Comparison of ENCODE assay signal across 8 mouse cellular contexts in the genomic region with DNA sequence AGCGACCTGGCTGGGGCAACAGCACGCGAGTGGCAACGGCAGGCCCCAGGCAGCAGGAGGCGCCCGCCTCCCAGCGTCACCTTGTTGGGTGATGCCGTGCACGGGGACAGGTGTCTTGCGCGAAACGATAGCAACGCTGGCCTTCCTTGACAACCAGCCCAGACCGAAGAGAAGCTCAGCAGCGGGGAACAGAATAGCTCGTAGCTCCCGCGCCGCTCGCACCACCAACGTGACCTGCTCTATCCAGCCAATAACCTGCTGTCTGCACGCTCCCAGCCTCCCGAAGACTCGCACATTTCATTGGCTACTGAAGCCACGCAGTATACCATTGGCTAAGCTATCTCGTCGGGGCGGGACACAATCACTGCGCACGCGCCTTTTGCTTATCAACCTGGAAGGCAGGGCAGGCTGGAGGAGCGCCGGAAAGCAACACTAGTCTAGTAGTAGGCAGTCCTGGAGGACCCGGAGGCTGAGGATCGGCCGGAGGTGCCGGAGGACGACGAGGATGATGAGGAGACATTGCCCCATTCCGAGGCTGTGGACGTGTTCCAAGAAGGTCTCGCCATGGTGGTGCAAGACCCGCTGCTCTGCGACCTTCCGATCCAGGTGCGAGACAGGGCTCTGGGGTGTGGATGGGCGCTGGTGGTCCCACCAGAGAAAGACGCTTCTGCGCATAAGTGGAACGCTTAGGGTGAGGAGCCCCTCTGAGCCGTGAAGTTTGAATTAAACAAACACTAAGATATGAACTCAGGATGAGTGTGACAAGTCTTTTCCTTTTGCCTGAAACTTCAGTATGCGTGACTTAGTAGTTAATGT. TPM values are rescaled to one million over a fixed set of nuclear protein-coding genes. Genes with fewer than 3 reads are reported as not detected.
DNase-seq lines count a peak whose midpoint lies in the region; ATAC-seq lines count a peak whose summit lies in the region.

A gene (plus strand): TSS at position 358 of the 816 bp plus-strand sequence.

- peak within 1 kb of the TSS; percentile 79 for H3K4me2 ChIP-seq in heart, embryonic 14.5 days (ENCODE audit: low read length)
- H3K4me2 ChIP-seq in liver, embryonic 13.5 days = peak within 1 kb of the TSS; percentile 89
- peak within 1 kb of the TSS; percentile 86 for H3K4me2 ChIP-seq in stomach, embryonic 16.5 days (ENCODE audit: low read depth, low read length)

- no peak within 1 kb of the TSS for H3K27ac ChIP-seq in brown adipose tissue, adult 24 weeks (replicated peaks; ENCODE audit: low read depth, low read length)
- H3K27ac ChIP-seq in heart, embryonic 14.5 days (replicated peaks in 1 of 2; ENCODE audit: control insufficient read depth in 1 of 2, insufficient read depth in 1 of 2, low read depth in 2 of 2, low read length in 2 of 2) = no peak within 1 kb of the TSS; a peak in 1 of 4 replicates
- peak within 1 kb of the TSS; percentile 93 for H3K27ac ChIP-seq in liver, embryonic 13.5 days
- H3K27ac ChIP-seq in stomach, embryonic 16.5 days (ENCODE audit: low read length) = no peak within 1 kb of the TSS

- H3K4me1 ChIP-seq in brown adipose tissue, adult 24 weeks (ENCODE audit: control insufficient read depth, insufficient read depth, insufficient read length, low read length) = no peaks in the 10 kb centered on the region
- peaks cover 2 to 6% of the 10 kb centered on the region in 2 experiments; a peak in 1 of 4 replicates for H3K4me1 ChIP-seq in heart, embryonic 14.5 days (ENCODE audit: control insufficient read depth in 2 of 2, insufficient read depth in 2 of 2, low read length in 2 of 2)
- peaks cover 29% of the 10 kb centered on the region for H3K4me1 ChIP-seq in liver, embryonic 13.5 days (replicated peaks)
- H3K4me1 ChIP-seq in stomach, embryonic 16.5 days (ENCODE audit: control insufficient read depth, insufficient read depth, low read length) = peaks cover 13% of the 10 kb centered on the region; the same call in 1 of the 2 replicates

- peak; percentile 99 for ATAC-seq in heart, embryonic 14.5 days (ENCODE audit: insufficient number of reproducible peaks, insufficient read depth, low FRiP score, low read depth)
- ATAC-seq in liver, embryonic 13.5 days (ENCODE audit: low read depth) = peak; percentile 99
- peak; percentile 100 for ATAC-seq in stomach, embryonic 16.5 days (ENCODE audit: insufficient read depth, low FRiP score)

- peak; percentile 99 for DNase-seq in CD4-positive, CD25-positive, alpha-beta regulatory T cell, adult 2 months (ENCODE audit: low read depth, low spot score)
- peak; percentile 96 for DNase-seq in fibroblast of lung, adult 2 months (ENCODE audit: low read depth)
- peak; percentile 98 for DNase-seq in kidney, postnatal 14 days
- DNase-seq in liver, embryonic 13.5 days = peak; percentile 98
- DNase-seq in neural tube, embryonic 10.5 days (ENCODE audit: extremely low spot score, low spot score) = peak; percentile 94

- peak within 1 kb of the TSS; percentile 79 for H3K9ac ChIP-seq in heart, embryonic 14.5 days (ENCODE audit: low read length)
- peak within 1 kb of the TSS; percentile 82 for H3K9ac ChIP-seq in liver, embryonic 13.5 days
- H3K9ac ChIP-seq in stomach, embryonic 16.5 days (ENCODE audit: low read length) = peak within 1 kb of the TSS; percentile 80

- peaks cover 31% of the 10 kb centered on the region for H3K36me3 ChIP-seq in heart, embryonic 14.5 days (ENCODE audit: control insufficient read depth, insufficient read depth, low read length)
- peaks cover 38% of the 10 kb centered on the region for H3K36me3 ChIP-seq in liver, embryonic 13.5 days
- peaks cover 9% of the 10 kb centered on the region for H3K36me3 ChIP-seq in stomach, embryonic 16.5 days (ENCODE audit: control insufficient read depth, insufficient read depth, low read length)

- H3K27me3 ChIP-seq in heart, embryonic 14.5 days (ENCODE audit: control insufficient read depth, insufficient read depth, low read length) = no peaks in the 10 kb centered on the region
- H3K27me3 ChIP-seq in liver, embryonic 13.5 days = 0 out of 2 replicates have a peak, but pooled peaks cover 4% of the 10 kb centered on the region
- no peaks in the 10 kb centered on the region for H3K27me3 ChIP-seq in stomach, embryonic 16.5 days (ENCODE audit: control insufficient read depth, insufficient read depth, low read length)

- H3K4me3 ChIP-seq in brown adipose tissue, adult 24 weeks (ENCODE audit: insufficient read depth, low read depth, low read length) = peak within 1 kb of the TSS; percentile 70
- H3K4me3 ChIP-seq in heart, embryonic 14.5 days (ENCODE audit: control insufficient read depth in 1 of 2, insufficient read depth in 1 of 2, low read depth in 1 of 2, low read length in 2 of 2) = peak within 1 kb of the TSS; percentile 62 to 65
- H3K4me3 ChIP-seq in liver, embryonic 13.5 days (replicated peaks) = peak within 1 kb of the TSS; percentile 68
- H3K4me3 ChIP-seq in stomach, embryonic 16.5 days (replicated peaks; ENCODE audit: low read length) = peak within 1 kb of the TSS; percentile 69

- H3K9me3 ChIP-seq in heart, embryonic 14.5 days (ENCODE audit: control insufficient read depth, low read length) = no peaks in the 10 kb centered on the region
- H3K9me3 ChIP-seq in liver, embryonic 13.5 days (replicated peaks) = no peaks in the 10 kb centered on the region
- H3K9me3 ChIP-seq in stomach, embryonic 16.5 days (replicated peaks; ENCODE audit: control insufficient read depth, low read length) = no peaks in the 10 kb centered on the region

- under 1% methylated on average over 52 of the region's 52 CpGs for WGBS in heart, embryonic 14.5 days
- WGBS in liver, embryonic 13.5 days (ENCODE audit: insufficient replicate concordance) = under 1% methylated on average over 52 of the region's 52 CpGs
- WGBS in stomach, embryonic 16.5 days = under 1% methylated on average over 52 of the region's 52 CpGs

RNA-seq across cellular contexts. Expression of the gene that starts here (rescaled TPM):
- 14.6 and 22.6 TPM in 2 replicates for polyA plus RNA-seq in brown adipose tissue, adult 24 weeks (2012; ENCODE audit: insufficient read depth, insufficient read length, missing spikeins)
- polyA plus RNA-seq in heart, embryonic 14.5 days (2014; fragmentation: Nextera tagmentation; extraction: Ambion mirVana) = 46.1 and 49.5 TPM in 2 replicates
- polyA plus RNA-seq in liver, embryonic 13.5 days (2015; fragmentation: Nextera tagmentation; extraction: Ambion mirVana) = 92.2 and 93.1 TPM in 2 replicates
- polyA plus RNA-seq in stomach, embryonic 16.5 days (2015; fragmentation: Nextera tagmentation; extraction: Ambion mirVana) = 44.9 and 47.5 TPM in 2 replicates
